Mouse (Mus musculus): ENCODE measurements around the gene Akna. TPM values are rescaled to one million over a fixed set of nuclear protein-coding genes. Genes with fewer than 3 reads are reported as not detected.
A peak's percentile ranks its signal among the peaks of the same experiment; 100 is the strongest.

The Akna gene
- total and polyA plus RNA-seq, 3 experiments, result 3.9 to 14.1 TPM; not detected in 1

GRCm38 (mm10) chr4:63385784-63386183 lies 17.4 kb downstream of the Akna start:
- Histone ChIP-seq H3K4me3 (ENCODE audit: control insufficient read depth in 1 of 2, insufficient read depth in 1 of 2, low read depth in 2 of 2, low read length in 2 of 2) (peak overlapping the region; percentile 8 to 16; a peak in 1 of 4 replicates), H3K4me1 (ENCODE audit: control insufficient read depth in 1 of 2, insufficient read depth in 2 of 2, low read length in 2 of 2) (peaks cover 27 to 37% of the 10 kb centered on the region in 2 experiments), H3K36me3 (ENCODE audit: control insufficient read depth in 1 of 2, insufficient read depth in 2 of 2, low read length in 2 of 2) (peaks cover 0 to 39% of the 10 kb centered on the region in 2 experiments), H3K9ac (ENCODE audit: control insufficient read depth, low read depth, low read length, poor library complexity, severe bottlenecking) (peak overlapping the region; percentile 42), H3K9me3 (replicated peaks; ENCODE audit: insufficient read depth, low read length) (no peaks in the 10 kb centered on the region), H3K27me3 (ENCODE audit: control insufficient read depth in 1 of 2, insufficient read depth in 2 of 2, low read length in 2 of 2) (no peaks in the 10 kb centered on the region), H3K79me2 (ENCODE audit: control insufficient read depth, insufficient read depth, low read length, poor library complexity) (no peaks in the 10 kb centered on the region), H3K27ac (ENCODE audit: control insufficient read depth, low read depth, low read length) (peak overlapping the region; percentile 90)
- TF ChIP-seq TBP (IDR thresholded peaks at IDR 0.05; ENCODE audit: low read depth, low read length) (0 out of 2 replicates have a peak, but pooled peaks have one; percentile 26), POLR2A (IDR thresholded peaks at IDR 0.05; ENCODE audit: control insufficient read depth in 1 of 2, insufficient read depth in 1 of 2, low read depth in 1 of 2, low read length in 2 of 2, poor library complexity in 1 of 2) (peak in 1 of 2 experiments; percentile 46; a peak in 1 of 4 replicates), KAT2A (conservative IDR thresholded peaks at IDR 0.05; ENCODE audit: low read depth, low read length) (no peak), EP300 (IDR thresholded peaks at IDR 0.05; ENCODE audit: low read depth in 1 of 2, low read length in 2 of 2) (peak; percentile 67 to 68; a peak in 3 of 4 replicates), MAZ (IDR thresholded peaks at IDR 0.05; ENCODE audit: low read depth, low read length) (no peak), MXI1 (IDR thresholded peaks at IDR 0.05; ENCODE audit: low read depth, low read length) (0 out of 2 replicates have a peak, but pooled peaks have one; percentile 25), TCF12 (IDR thresholded peaks at IDR 0.05; ENCODE audit: low read depth, low read length) (peak; percentile 31; the same call in 1 of the 2 replicates), RCOR1 (IDR thresholded peaks at IDR 0.05; ENCODE audit: low read depth, low read length) (no peak), ZMIZ1 (IDR thresholded peaks at IDR 0.05; ENCODE audit: low read depth, low read length) (no peak), ETS1 (IDR thresholded peaks at IDR 0.05; ENCODE audit: low read depth, low read length) (peak; percentile 54), CHD1 (IDR thresholded peaks at IDR 0.05; ENCODE audit: low read depth, low read length) (no peak), ELF1 (IDR thresholded peaks at IDR 0.05; ENCODE audit: low read depth, low read length) (0 out of 2 replicates have a peak, but pooled peaks have one; percentile 38), ZNF384 (IDR thresholded peaks at IDR 0.05; ENCODE audit: low read depth, low read length) (no peak)
- DNase-seq (ENCODE audit: low read depth, low spot score), result peak; percentile 94

- DNase-seq (ENCODE audit: low read depth, low spot score), result peak; percentile 37
- TF ChIP-seq HCFC1 (IDR thresholded peaks at IDR 0.05; ENCODE audit: low read depth, low read length) (no peak), MEF2A (IDR thresholded peaks at IDR 0.05; ENCODE audit: extremely low read depth, insufficient replicate concordance, low read depth, low read length, poor library complexity, severe bottlenecking) (no peak), TCF12 (IDR thresholded peaks at IDR 0.05; ENCODE audit: low read depth, low read length) (no peak), CHD1 (IDR thresholded peaks at IDR 0.05; ENCODE audit: low read depth, low read length) (no peak), SMC3 (IDR thresholded peaks at IDR 0.05; ENCODE audit: low read depth, low read length) (no peak), MXI1 (IDR thresholded peaks at IDR 0.05; ENCODE audit: low read depth, low read length) (no peak), KAT2A (conservative IDR thresholded peaks at IDR 0.05; ENCODE audit: low read depth, low read length) (no peak), ELF1 (IDR thresholded peaks at IDR 0.05; ENCODE audit: low read depth, low read length) (no peak), MAFK (IDR thresholded peaks at IDR 0.05; ENCODE audit: borderline replicate concordance, low read depth, low read length) (no peak), GATA1 (IDR thresholded peaks at IDR 0.05; ENCODE audit: low read depth, low read length) (no peak), POLR2AphosphoS5 (IDR thresholded peaks at IDR 0.05; ENCODE audit: borderline replicate concordance, low read depth, low read length) (no peak), ZMIZ1 (IDR thresholded peaks at IDR 0.05; ENCODE audit: low read depth, low read length) (no peak), ETS1 (IDR thresholded peaks at IDR 0.05; ENCODE audit: low read depth, low read length) (no peak), JUND (IDR thresholded peaks at IDR 0.05; ENCODE audit: low read depth, low read length) (no peak), UBTF (IDR thresholded peaks at IDR 0.05; ENCODE audit: borderline replicate concordance, insufficient read depth, low read depth, low read length) (no peak)
- peak overlapping the region; percentile 42 for H3K9ac ChIP-seq (ENCODE audit: control insufficient read depth, low read depth, low read length, poor library complexity, severe bottlenecking)
- peaks cover 27 to 37% of the 10 kb centered on the region in 2 experiments for H3K4me1 ChIP-seq (ENCODE audit: control insufficient read depth in 1 of 2, insufficient read depth in 2 of 2, low read length in 2 of 2)
- peaks cover 0 to 39% of the 10 kb centered on the region in 2 experiments for H3K36me3 ChIP-seq (ENCODE audit: control insufficient read depth in 1 of 2, insufficient read depth in 2 of 2, low read length in 2 of 2)
- no peaks in the 10 kb centered on the region for H3K79me2 ChIP-seq (ENCODE audit: control insufficient read depth, insufficient read depth, low read length, poor library complexity)
- no peaks in the 10 kb centered on the region for H3K27me3 ChIP-seq (ENCODE audit: control insufficient read depth in 1 of 2, insufficient read depth in 2 of 2, low read length in 2 of 2)
- peak overlapping the region; percentile 90 for H3K27ac ChIP-seq (ENCODE audit: control insufficient read depth, low read depth, low read length)
- no peaks in the 10 kb centered on the region for H3K9me3 ChIP-seq (replicated peaks; ENCODE audit: insufficient read depth, low read length)
- no peak overlapping the region; a peak in 1 of 4 replicates for H3K4me3 ChIP-seq (ENCODE audit: control insufficient read depth in 1 of 2, insufficient read depth in 1 of 2, low read depth in 2 of 2, low read length in 2 of 2)
These were observed 17.9 kb downstream of the Akna start for GRCm38 (mm10) chr4:63385253-63385652.

All from MEL (cell line).